Comparison of ENCODE assay signal across 19 mouse cellular contexts in genomic region chr4:47427606-47428005, GRCm38 (mm10).
"Had no signal": no experiment of that assay in that cellular context is flagged by ENCODE, and none has a peak within 500 bp of the region (broad histone marks: within the 10 kb centered on the region; RNA-seq: fewer than 3 reads in every experiment).

No protein-coding gene starts in this region.

- ATAC-seq: midbrain, embryonic 16.5 days had no signal

- H3K36me3 ChIP-seq: liver, embryonic 15.5 days; midbrain, embryonic 10.5 days; neural tube, embryonic 13.5 days; neural tube, embryonic 15.5 days had no signal

- DNase-seq: lung, adult 18-20 months; lung, embryonic 14.5 days; lung, postnatal 10 days; lung, postnatal 4 days; midbrain, embryonic 14.5 days; retina, postnatal 1 day; right cerebral cortex, adult 18-20 months; right cerebral cortex, postnatal 25 days; right cerebral cortex, postnatal 4 days; spleen, adult 18-20 months; thymus, adult 2 months; thymus, postnatal 25 days; thymus, postnatal 4 days had no signal

- H3K4me1 ChIP-seq: liver, embryonic 15.5 days had no signal

- H3K9ac ChIP-seq: liver, embryonic 15.5 days; lung, embryonic 14.5 days; neural tube, embryonic 13.5 days; neural tube, embryonic 15.5 days had no signal

- H3K4me2 ChIP-seq: liver, embryonic 15.5 days; lung, embryonic 14.5 days; neural tube, embryonic 13.5 days; neural tube, embryonic 15.5 days had no signal

- H3K9me3 ChIP-seq: liver, embryonic 15.5 days; midbrain, embryonic 10.5 days; neural tube, embryonic 13.5 days; neural tube, embryonic 15.5 days had no signal

- H3K27me3 ChIP-seq: liver, embryonic 15.5 days had no signal

- H3K27ac ChIP-seq: liver, embryonic 15.5 days; midbrain, embryonic 10.5 days; neural tube, embryonic 13.5 days; neural tube, embryonic 15.5 days had no signal

- H3K4me3 ChIP-seq: liver, embryonic 15.5 days; midbrain, embryonic 10.5 days; myocyte; neural tube, embryonic 13.5 days; neural tube, embryonic 15.5 days had no signal
